Mouse (Mus musculus) embryo, embryonic 10.5 days (tissue): ENCODE data around the gene Adarb1.
"Not testable (repeated sequence)": the region's sequence is repeated elsewhere in the genome, so short reads cannot be mapped to it uniquely, and the experiment has no call there.

Source experiments
- DNase-seq: peaks from one replicate; pipeline ENCODE4 v3.0.0-alpha.2; 2015; ENCODE audit warnings: low spot score

Adarb1 gene

GRCm38 (mm10) chr10:77314711-77315266 lies 103.3 kb downstream of the Adarb1 start:
- DNase-seq = no peak

DNA sequence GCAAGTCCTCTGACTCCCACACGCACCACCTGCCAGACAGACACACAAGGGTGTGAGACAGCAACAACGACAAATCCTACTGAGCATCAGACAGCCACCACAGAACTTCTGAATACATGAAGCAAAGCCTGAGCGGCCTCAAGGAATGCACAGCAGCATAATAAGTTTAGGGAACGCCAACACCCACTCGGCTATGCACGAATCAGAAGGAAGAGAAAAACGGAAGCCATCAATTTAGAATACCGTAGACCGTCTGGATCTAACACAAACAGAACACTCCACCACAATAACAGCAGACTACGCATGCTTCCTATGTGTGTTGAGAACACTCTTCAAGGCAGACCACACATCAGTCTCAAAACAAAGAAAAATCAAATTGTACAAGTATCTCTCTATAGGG lies 109.1 kb downstream of the Adarb1 start:
- no peak for DNase-seq

DNA sequence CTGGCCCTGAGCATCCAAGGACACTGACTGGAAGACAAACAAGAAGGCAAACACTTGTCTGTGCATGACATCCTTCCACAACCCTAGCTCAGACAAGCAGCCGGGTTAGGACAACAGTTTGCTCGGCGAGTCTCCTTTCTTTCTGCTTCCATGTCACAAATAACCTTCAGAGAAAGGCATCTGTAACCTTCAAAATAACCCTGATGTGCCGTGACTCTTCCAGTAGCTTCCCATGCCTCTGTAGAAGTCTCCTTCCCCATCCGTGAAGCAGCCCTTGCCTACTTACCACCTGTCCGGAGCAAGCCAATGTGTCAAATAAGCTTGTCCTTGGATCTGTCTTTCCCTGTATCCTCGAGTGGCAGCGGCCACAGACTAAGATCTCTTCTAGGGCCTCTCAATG lies 112.3 kb downstream of the Adarb1 start:
- DNase-seq = no peak

DNA sequence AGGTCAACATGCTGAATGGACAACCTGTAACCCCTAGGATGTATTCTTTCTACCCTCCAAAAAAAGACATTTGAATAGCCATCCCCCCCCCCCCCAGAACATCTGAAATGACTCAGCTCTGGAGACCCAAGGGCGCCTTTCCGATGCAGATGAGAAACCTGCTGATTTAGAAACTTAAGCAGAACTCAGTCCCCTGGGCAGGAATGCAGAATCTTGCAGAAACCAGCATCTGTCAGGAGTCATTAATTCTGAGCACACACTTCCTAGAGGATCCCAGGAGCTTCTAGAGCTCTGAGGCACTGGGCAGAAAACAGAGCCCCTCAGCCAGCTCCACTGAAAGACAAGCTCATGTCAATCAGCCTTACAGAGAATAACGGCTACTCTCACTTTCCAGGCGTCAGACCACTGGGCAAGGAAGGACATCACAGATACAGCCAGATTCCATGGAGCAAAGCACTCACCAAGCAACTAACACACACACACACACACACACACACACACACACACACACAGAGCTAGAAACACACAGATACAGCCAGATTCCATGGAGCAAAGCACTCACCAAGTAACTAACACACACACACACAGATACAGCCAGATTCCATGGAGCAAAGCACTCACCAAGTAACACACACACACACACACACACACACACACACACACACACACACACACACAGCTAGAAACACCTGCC lies 113.1 kb downstream of the Adarb1 start:
- DNase-seq = no peak

- no peak for DNase-seq
Measured at GRCm38 (mm10) chr10:77304362-77304761, 113.7 kb downstream of the Adarb1 start.

GRCm38 (mm10) chr10:77300934-77301297 lies 117.2 kb downstream of the Adarb1 start:
- DNase-seq = no peak

- no peak for DNase-seq
Measured at GRCm38 (mm10) chr10:77300237-77300933, 117.7 kb downstream of the Adarb1 start.

GRCm38 (mm10) chr10:77299194-77299593 lies 118.9 kb downstream of the Adarb1 start:
- no peak for DNase-seq

DNA sequence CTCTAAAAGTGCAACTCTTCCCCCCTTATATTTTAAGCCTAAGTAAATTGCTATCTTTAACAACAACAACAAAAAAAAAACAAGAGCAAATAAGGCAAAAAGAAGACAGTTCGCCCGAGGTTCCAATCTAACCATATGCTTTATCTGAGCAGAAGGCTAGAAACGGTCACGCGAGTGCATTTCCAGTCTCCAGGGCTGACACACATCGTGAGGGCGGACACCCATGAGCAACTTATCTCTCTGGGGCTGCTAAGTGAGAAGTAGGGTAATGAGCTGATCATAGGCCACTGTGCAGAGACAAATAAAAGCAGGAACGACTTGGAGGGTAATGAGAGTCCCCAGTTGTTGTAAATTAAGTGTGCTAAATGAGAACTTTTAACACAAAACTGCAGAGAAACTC lies 119.4 kb downstream of the Adarb1 start:
- no peak for DNase-seq

GRCm38 (mm10) chr10:77294691-77295090 lies 123.4 kb downstream of the Adarb1 start:
- DNase-seq = no peak

DNA sequence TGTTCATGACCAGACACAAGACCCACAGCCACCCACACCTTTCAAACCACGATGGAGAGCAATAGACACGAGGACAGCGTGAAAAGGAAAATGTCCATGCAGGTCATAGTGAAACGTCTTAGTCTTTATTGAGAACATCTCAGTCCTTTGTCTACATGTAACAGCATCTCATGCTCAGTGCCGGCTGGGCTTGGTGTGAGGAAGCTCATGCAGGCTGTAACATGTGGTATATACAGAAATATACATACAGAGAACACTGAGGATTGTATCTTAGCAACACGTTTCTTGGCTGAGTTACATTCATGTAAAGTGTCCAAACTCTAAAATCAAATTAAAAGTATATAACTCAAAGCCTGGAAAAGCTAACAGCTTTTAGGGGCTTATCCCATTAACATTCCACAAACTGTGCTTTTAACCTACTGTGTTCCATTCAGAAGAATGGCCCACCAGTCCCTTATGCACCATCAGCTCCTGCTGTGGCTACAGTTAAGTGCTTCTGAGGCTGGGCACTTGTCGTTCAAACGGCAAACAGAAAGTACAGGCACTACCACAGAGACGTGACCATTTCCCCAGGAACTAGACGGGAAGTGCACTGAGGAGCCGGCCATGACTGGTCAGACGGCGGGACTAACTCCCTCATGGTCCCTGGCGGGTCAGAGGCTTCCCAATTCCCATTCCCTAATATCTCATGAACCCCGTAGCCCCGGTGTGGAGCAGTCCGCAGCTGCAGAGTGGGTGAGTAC lies 127.3 kb downstream of the Adarb1 start:
- DNase-seq = no peak

GRCm38 (mm10) chr10:77289559-77289958 lies 128.5 kb downstream of the Adarb1 start:
- no peak for DNase-seq

DNA sequence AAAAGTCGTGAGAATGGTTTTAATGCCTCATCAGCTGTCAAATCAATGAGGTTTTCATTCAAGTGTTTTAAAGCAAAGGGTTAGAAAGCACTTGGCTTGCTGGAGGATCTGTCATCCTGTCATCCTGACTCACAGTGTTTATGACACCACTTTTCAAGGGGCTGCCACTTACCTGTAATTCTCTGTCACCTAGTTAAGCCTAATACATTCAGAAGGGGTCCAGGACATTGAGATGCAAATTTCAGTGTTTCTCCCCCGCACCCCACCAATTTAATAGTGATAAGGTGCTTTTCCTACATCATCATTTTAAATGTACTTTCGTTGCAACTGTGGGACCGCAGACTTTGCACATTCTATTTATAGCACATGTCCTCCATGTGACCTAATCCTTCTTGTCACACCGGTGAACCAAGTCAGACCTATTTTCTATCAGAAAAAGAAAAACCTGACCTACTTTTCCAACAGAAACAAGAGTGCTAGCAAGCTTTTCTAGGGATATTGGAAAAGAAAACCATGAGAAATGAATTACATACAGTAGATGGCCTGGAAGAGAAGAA lies 129.4 kb downstream of the Adarb1 start:
- no peak for DNase-seq

DNA sequence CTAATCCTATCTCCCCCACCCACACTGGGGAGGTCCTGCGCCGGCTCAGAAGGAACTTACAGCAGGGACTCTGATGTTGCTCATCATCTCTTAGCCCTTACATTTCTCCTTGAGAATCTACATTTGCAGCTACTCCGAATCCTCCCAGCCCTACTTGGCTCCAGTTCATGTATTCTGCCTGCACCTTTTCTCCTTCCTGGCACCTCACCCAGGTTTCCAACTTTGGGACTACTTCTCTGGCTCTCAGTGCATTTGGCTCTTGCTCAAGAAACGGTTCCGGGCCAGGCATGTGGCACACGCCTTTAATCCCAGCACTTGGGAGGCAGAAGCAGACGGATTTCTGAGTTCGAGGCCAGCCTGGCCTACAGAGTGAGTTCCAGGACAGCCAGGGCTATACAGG lies 130.4 kb downstream of the Adarb1 start:
- DNase-seq = no peak

- DNase-seq = no peak
Measured at GRCm38 (mm10) chr10:77284832-77285231, 133.2 kb downstream of the Adarb1 start.

DNA sequence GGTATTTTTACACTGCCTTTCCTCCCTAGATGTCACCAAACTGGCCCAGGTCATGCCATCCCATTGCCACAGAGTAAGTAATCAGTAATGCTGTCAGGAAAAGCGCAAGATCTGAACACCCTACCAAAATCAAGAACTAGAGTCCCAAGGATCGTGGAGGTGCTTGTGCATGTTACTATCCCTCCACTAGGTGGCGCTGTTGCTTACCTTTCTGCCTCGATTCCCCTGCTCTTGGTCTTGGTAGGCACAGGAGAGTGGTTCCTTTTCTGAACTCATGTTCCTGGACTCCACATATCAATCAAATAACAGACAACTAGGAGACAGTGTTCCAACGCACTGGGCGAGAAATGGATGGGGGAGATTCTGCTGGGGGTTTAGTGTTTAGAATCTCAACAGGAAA lies 135.2 kb downstream of the Adarb1 start:
- peak; percentile 92 for DNase-seq

DNA sequence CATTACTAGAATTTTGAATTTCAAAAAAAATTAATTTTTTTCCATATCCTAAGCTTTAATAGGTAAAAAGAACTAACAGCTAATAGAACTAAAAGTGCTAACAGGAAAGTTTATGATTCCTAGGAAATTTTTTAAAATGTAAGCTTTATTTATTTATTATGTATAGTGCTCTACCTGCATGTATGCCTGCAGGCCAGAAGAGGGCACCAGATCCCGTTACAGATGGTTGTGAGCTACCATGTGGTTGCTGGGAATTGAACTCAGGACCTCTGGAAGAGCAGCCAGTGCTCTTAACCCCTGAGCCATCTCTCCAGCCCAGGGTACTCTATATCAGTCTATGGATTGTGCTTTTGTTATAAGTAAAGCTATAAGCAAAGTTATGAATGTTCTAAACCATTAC lies 136.0 kb downstream of the Adarb1 start:
- not testable (repeated sequence) for DNase-seq

GRCm38 (mm10) chr10:77273798-77274197 lies 144.3 kb downstream of the Adarb1 start:
- DNase-seq = no peak

DNA sequence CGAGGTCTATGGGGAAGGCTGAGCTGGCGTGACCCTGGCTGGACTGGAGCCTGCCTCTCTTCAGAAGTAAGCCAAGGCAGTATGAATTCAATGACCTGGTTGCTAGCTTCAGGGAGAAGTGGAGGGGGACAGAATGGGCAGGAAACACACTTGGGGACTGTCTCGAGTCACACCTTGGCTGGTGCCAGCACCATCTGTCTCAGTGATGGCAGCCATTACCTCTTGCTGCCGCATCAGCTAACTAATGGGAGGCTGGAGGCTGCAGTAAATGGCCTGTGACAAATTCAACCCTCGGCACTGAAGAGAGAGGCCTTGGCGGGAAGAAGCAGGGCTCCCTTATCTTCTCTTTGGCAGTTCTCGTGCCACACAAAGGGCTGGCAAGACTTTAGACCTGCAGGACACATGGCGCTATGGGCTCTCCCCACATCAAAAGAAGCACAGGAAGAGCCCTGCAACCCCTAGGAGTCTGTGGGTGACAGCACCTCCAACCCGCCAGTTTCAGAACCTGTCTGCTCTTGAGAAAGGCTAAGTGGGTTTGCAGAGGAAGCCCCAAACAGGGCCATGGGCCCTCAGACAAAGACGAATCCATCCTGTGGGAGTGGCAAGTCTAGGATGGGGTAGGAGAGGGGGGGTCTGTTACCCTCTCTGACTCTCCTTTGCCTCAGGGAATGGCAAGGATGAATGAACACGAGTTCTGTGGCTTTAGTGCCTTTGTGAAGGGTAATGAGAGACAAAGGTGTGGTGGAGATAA lies 144.9 kb downstream of the Adarb1 start:
- DNase-seq = no peak

DNA sequence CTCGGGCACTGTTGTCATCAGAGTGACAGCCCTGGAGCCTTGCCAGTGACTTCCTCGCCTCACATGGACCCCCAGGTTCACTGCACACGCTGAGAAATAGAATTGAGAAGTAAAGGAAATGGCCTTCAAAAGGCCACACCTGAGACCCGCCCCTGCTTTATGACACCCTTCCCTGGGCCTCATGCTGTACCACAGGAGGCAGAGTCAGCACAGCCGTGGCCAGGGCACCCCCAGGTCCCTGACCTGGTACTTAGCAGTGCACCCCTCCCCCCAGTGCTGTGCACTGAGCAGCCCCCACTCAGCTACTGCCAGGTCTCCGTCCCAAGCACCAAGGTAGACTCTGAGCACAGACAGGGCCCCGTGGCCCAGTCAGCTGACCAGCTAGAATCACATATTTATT lies 148.9 kb downstream of the Adarb1 start:
- no peak for DNase-seq

DNA sequence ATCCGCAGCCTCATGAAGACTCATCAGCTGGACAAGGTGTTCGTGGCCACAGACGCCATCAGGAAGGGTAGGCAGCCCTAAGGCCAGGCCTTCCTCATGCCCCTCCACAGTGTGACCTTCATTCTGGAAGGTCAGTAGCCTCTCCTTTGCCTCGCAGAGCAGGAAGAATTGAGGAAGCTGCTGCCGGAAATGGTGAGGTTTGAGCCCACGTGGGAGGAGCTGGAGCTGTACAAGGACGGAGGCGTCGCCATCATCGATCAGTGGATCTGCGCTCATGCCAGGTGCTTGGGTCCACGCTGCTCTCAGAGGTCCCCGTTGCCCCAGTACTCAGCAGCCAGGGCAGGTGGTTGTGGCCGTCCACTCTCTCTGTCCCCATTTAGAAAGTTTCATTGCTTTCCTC lies 151.0 kb downstream of the Adarb1 start:
- DNase-seq = no peak

- DNase-seq = no peak
Measured at GRCm38 (mm10) chr10:77266281-77266680, 151.8 kb downstream of the Adarb1 start.
